8 mouse cellular contexts compared by ENCODE assay signal in the genomic region with DNA sequence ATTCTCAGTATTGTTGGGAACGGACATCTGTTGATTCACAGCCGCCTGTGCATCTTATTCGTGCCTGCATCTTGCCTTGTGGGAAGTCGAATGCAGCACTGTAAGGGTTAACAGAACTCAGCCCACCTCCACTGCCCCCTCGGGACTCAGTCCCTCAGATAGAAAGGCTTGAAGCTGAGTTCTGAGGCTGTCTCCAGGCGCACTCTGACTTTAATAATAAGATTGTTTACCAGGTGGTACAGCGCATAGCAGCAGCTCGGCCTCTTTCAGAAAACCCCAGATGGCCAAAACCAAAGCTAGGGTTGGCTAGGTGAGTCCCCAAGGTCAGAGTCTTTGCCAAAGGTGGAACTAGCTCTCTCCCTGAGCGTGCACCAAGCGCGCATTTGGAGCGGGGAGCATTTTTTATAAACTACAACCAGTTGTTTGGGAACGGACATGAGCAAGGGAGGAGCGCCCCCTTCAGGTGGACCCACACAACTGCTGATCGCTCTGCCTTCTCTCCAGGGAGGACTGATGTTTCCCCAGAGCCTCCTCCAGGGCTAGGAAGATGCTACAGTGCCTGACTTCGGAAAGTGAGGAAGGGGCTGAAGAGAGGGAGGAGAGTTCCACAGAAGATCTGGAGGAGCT. TPM values are rescaled to one million over a fixed set of nuclear protein-coding genes. Genes with fewer than 3 reads are reported as not detected.
DNase-seq lines count a peak whose midpoint lies in the region; ATAC-seq and TF ChIP-seq lines count a peak whose summit lies in the region.

Gene Ttll6, plus strand, starts transcription at position 548 of the 627 bp plus-strand sequence.

- no peak within 1 kb of the TSS for H3K9ac ChIP-seq in forebrain, postnatal 0 days
- H3K9ac ChIP-seq in intestine, embryonic 16.5 days (ENCODE audit: low read depth, low read length), result no peak within 1 kb of the TSS
- H3K9ac ChIP-seq in limb, embryonic 11.5 days (ENCODE audit: low read length), result no peak within 1 kb of the TSS
- no peak within 1 kb of the TSS for H3K9ac ChIP-seq in midbrain, embryonic 13.5 days (replicated peaks)
- no peak within 1 kb of the TSS; the same call in 1 of the 2 replicates for H3K9ac ChIP-seq in stomach, embryonic 16.5 days (ENCODE audit: low read length)

- H3K9me3 ChIP-seq in forebrain, postnatal 0 days (ENCODE audit: low read length), result no peaks in the 10 kb centered on the region
- no peaks in the 10 kb centered on the region for H3K9me3 ChIP-seq in intestine, embryonic 16.5 days (ENCODE audit: control insufficient read depth, low read length)
- H3K9me3 ChIP-seq in limb, embryonic 11.5 days (ENCODE audit: control insufficient read depth, low read length), result no peaks in the 10 kb centered on the region
- no peaks in the 10 kb centered on the region for H3K9me3 ChIP-seq in midbrain, embryonic 13.5 days
- H3K9me3 ChIP-seq in stomach, embryonic 16.5 days (replicated peaks; ENCODE audit: control insufficient read depth, low read length), result no peaks in the 10 kb centered on the region

- ATAC-seq in forebrain, postnatal 0 days, result no peak
- ATAC-seq in intestine, embryonic 16.5 days, result peak; percentile 47; the same call in 1 of the 2 replicates
- ATAC-seq in limb, embryonic 11.5 days (ENCODE audit: insufficient number of reproducible peaks, low FRiP score, low TSS enrichment, low read depth), result no peak
- ATAC-seq in midbrain, embryonic 13.5 days, result no peak
- peak; percentile 35; the same call in 1 of the 2 replicates for ATAC-seq in stomach, embryonic 16.5 days (ENCODE audit: insufficient read depth, low FRiP score)

- peak; percentile 71 for TF ChIP-seq CTCF in forebrain, postnatal 0 days (IDR thresholded peaks at IDR 0.05; ENCODE audit: low read depth)

- no peak within 1 kb of the TSS for H3K4me3 ChIP-seq in forebrain, postnatal 0 days (ENCODE audit: low read depth, low read length)
- no peak within 1 kb of the TSS for H3K4me3 ChIP-seq in intestine, embryonic 16.5 days (ENCODE audit: low read length)
- peak within 1 kb of the TSS; percentile 5; the same call in 1 of the 2 replicates for H3K4me3 ChIP-seq in limb, embryonic 11.5 days (ENCODE audit: low read depth, low read length)
- no peak within 1 kb of the TSS for H3K4me3 ChIP-seq in midbrain, embryonic 13.5 days (replicated peaks)
- no peak within 1 kb of the TSS for H3K4me3 ChIP-seq in stomach, embryonic 16.5 days (replicated peaks; ENCODE audit: low read length)

- H3K4me1 ChIP-seq in forebrain, postnatal 0 days (ENCODE audit: insufficient read depth), result no peaks in the 10 kb centered on the region
- peaks cover 9% of the 10 kb centered on the region for H3K4me1 ChIP-seq in intestine, embryonic 16.5 days (ENCODE audit: control insufficient read depth, insufficient read depth, low read length)
- no peaks in the 10 kb centered on the region for H3K4me1 ChIP-seq in limb, embryonic 11.5 days (ENCODE audit: control insufficient read depth, insufficient read depth, low read length)
- peaks cover 6% of the 10 kb centered on the region; the same call in 1 of the 2 replicates for H3K4me1 ChIP-seq in midbrain, embryonic 13.5 days (replicated peaks)
- H3K4me1 ChIP-seq in stomach, embryonic 16.5 days (ENCODE audit: control insufficient read depth, insufficient read depth, low read length), result peaks cover 8% of the 10 kb centered on the region; the same call in 1 of the 2 replicates

- 15% methylated on average over 16 of the region's 16 CpGs for whole genome bisulfite sequencing in forebrain, postnatal 0 days
- WGBS in intestine, embryonic 16.5 days, result 18% methylated on average over 16 of the region's 16 CpGs
- 21% methylated on average over 16 of the region's 16 CpGs for WGBS in limb, embryonic 11.5 days
- 22% methylated on average over 16 of the region's 16 CpGs for WGBS in midbrain, embryonic 13.5 days
- WGBS in stomach, embryonic 16.5 days, result 19% methylated on average over 16 of the region's 16 CpGs

- no peaks in the 10 kb centered on the region for H3K36me3 ChIP-seq in forebrain, postnatal 0 days (ENCODE audit: insufficient read depth)
- no peaks in the 10 kb centered on the region for H3K36me3 ChIP-seq in intestine, embryonic 16.5 days (ENCODE audit: control insufficient read depth, insufficient read depth, low read length)
- no peaks in the 10 kb centered on the region for H3K36me3 ChIP-seq in limb, embryonic 11.5 days (ENCODE audit: control insufficient read depth, insufficient read depth, low read length)
- no peaks in the 10 kb centered on the region for H3K36me3 ChIP-seq in midbrain, embryonic 13.5 days
- H3K36me3 ChIP-seq in stomach, embryonic 16.5 days (ENCODE audit: control insufficient read depth, insufficient read depth, low read length), result no peaks in the 10 kb centered on the region

- H3K4me2 ChIP-seq in forebrain, postnatal 0 days (ENCODE audit: low read depth), result no peak within 1 kb of the TSS
- peak within 1 kb of the TSS; percentile 40 for H3K4me2 ChIP-seq in intestine, embryonic 16.5 days (ENCODE audit: low read depth, low read length)
- H3K4me2 ChIP-seq in limb, embryonic 11.5 days (ENCODE audit: low read depth, severe bottlenecking), result peak within 1 kb of the TSS; percentile 20; the same call in 1 of the 2 replicates
- H3K4me2 ChIP-seq in midbrain, embryonic 13.5 days (replicated peaks), result peak within 1 kb of the TSS; percentile 24
- H3K4me2 ChIP-seq in stomach, embryonic 16.5 days (ENCODE audit: low read depth, low read length), result peak within 1 kb of the TSS; percentile 46

- H3K27ac ChIP-seq in forebrain, postnatal 0 days (ENCODE audit: low read depth, low read length), result no peak within 1 kb of the TSS
- no peak within 1 kb of the TSS for H3K27ac ChIP-seq in intestine, embryonic 16.5 days (ENCODE audit: low read length)
- H3K27ac ChIP-seq in limb, embryonic 11.5 days (replicated peaks; ENCODE audit: low read depth, low read length), result no peak within 1 kb of the TSS
- no peak within 1 kb of the TSS for H3K27ac ChIP-seq in midbrain, embryonic 13.5 days
- H3K27ac ChIP-seq in stomach, embryonic 16.5 days (ENCODE audit: low read length), result no peak within 1 kb of the TSS

- peak; percentile 20 to 56 for DNase-seq in heart, adult 18-20 months
- no peak for DNase-seq in heart, adult 8-10 months (ENCODE audit: low spot score)
- peak; percentile 4 for DNase-seq in cerebellum, adult 11-12 months
- peak; percentile 60 for DNase-seq in forebrain, postnatal 0 days
- peak; percentile 88 for DNase-seq in limb, embryonic 11.5 days (ENCODE audit: low spot score)

- H3K27me3 ChIP-seq in forebrain, postnatal 0 days (ENCODE audit: insufficient read depth, low read length), result peaks cover 10% of the 10 kb centered on the region
- H3K27me3 ChIP-seq in intestine, embryonic 16.5 days (replicated peaks; ENCODE audit: control insufficient read depth, insufficient read depth, low read length), result no peaks in the 10 kb centered on the region
- H3K27me3 ChIP-seq in limb, embryonic 11.5 days (ENCODE audit: control insufficient read depth, insufficient read depth, low read length), result no peaks in the 10 kb centered on the region
- H3K27me3 ChIP-seq in midbrain, embryonic 13.5 days, result peaks cover 28% of the 10 kb centered on the region
- 0 out of 2 replicates have a peak, but pooled peaks cover 3% of the 10 kb centered on the region for H3K27me3 ChIP-seq in stomach, embryonic 16.5 days (ENCODE audit: control insufficient read depth, insufficient read depth, low read length)

RNA-seq across cellular contexts. Expression of gene Ttll6, which starts in this region (rescaled TPM):
- not detected for total RNA-seq in heart, adult 18-20 months (2021)
- under 1 TPM in 1 of 4 experiments, not detected in 3; 0.14 TPM for total RNA-seq in heart, adult 8-10 months (2022)
- 0.43 and 0.54 TPM in 2 replicates for total RNA-seq in forebrain, postnatal 0 days (2014; rRNA removed)
- polyA plus RNA-seq in forebrain, postnatal 0 days (2015; fragmentation: Nextera tagmentation; extraction: Ambion mirVana), result 0.19 and 0.31 TPM in 2 replicates
- 0.27 and 0.51 TPM in 2 replicates for polyA plus RNA-seq in intestine, embryonic 16.5 days (2015; fragmentation: Nextera tagmentation; extraction: Ambion mirVana)
- polyA plus RNA-seq in limb, embryonic 11.5 days (2014; fragmentation: Nextera tagmentation; extraction: Ambion mirVana), result 0.04 TPM in 1 of 2 replicates, not detected in the other
- polyA plus RNA-seq in midbrain, embryonic 13.5 days (2015; fragmentation: Nextera tagmentation; extraction: Ambion mirVana), result 0.04 TPM in 1 of 2 replicates, not detected in the other
- polyA plus RNA-seq in stomach, embryonic 16.5 days (2015; fragmentation: Nextera tagmentation; extraction: Ambion mirVana), result 0.21 and 0.58 TPM in 2 replicates

Comparison
In these comparisons a context has a peak if more than half of its experiments do, and no peak if none do; other contexts are left out.
1. Peak in DNase-seq in heart, adult 18-20 months; RNA of the gene not detected or under 1 TPM.
2. Peak in DNase-seq in forebrain, postnatal 0 days; RNA of the gene not detected or under 1 TPM.
3. Peak in ATAC-seq and H3K4me2 ChIP-seq in intestine, embryonic 16.5 days; RNA of the gene not detected or under 1 TPM.
4. Peak in DNase-seq, H3K4me3 ChIP-seq and H3K4me2 ChIP-seq in limb, embryonic 11.5 days; RNA of the gene not detected or under 1 TPM.
5. Peak in ATAC-seq and H3K4me2 ChIP-seq in stomach, embryonic 16.5 days; RNA of the gene not detected or under 1 TPM.